Mouse (Mus musculus): ENCODE measurements around the gene Htra2.

GRCm38 (mm10) chr6:83005444-83006011 is 49.5 kb downstream of the Htra2 start:
- no peak for TF ChIP-seq CTCF (IDR thresholded peaks at IDR 0.05; ENCODE audit: low read depth)
- no peak for TF ChIP-seq EP300 (optimal IDR thresholded peaks at IDR 0.05)
